Mouse (Mus musculus) forebrain, embryonic 14.5 days (tissue): ENCODE results near the gene Adam22. TPM values are rescaled to one million over a fixed set of nuclear protein-coding genes. Genes with fewer than 3 reads are reported as not detected.

ENCODE experiments used
- microRNA-seq: library from miRNA; unstranded; fragments of <30 nt; microRNA quantifications from one replicate; pipeline ENCODE4, GENCODE M21; 2016
- polyA plus RNA-seq: library from polyadenylated mRNA; unstranded; fragments of >200 nt; fragmentation: Nextera tagmentation; extraction: Ambion mirVana; gene quantifications from 2 replicates; pipeline ENCODE4 v1.2.1, GENCODE M21; 2014

Adam22 gene
- polyA plus RNA-seq, 1 experiment from 2014 or later: 28.7 TPM

Small RNA genes lying within 50 kb of the gene (microRNA-seq; reads per million reads assigned to microRNA genes)
- gene Gm24196: not detected

Other genes starting within 250 kb of the Adam22 start
- 27.2 and 31.6 TPM in 2 replicates for gene Dbf4, start 54.6 kb upstream of the Adam22 start, polyA plus RNA-seq
- 6.8 and 7.8 TPM in 2 replicates for gene Slc25a40, start 54.7 kb upstream of the Adam22 start, polyA plus RNA-seq